Mouse (Mus musculus) lung, adult 18-20 months (tissue): Measurements from ENCODE around the gene Gm27027.

Experiments used
- DNase-seq, 2 experiments: peaks; one replicate each; pipeline ENCODE4 v3.0.0; 2022; ENCODE audit warnings: mixed read lengths in 2 of 2

Gene Gm27027

GRCm38 (mm10) chr2:93927701-93928437 is 68.3 kb downstream of the Gm27027 start:
- DNase-seq: no peak

GRCm38 (mm10) chr2:93926141-93926540 is 70.0 kb downstream of the Gm27027 start:
- no peak for DNase-seq

DNA sequence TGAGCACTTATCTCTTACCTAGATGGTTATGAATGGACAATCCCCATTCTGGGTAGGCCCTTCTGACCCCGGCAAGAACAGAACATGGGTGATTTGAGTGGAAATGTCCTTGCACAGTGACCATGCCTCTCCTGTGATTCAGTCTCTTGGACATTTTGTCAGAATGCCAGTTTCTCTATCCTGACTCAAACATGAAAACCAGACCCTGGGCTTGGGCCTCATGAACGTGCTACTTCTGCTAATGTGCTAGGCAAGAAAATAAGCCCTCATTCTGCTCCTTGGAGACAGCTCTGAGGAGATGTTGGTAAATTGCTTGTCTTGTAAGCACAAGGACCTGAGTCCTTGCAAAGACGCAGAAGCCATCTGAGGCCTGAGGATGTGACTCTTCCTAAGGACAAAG is 77.1 kb downstream of the Gm27027 start:
- no peak for DNase-seq

DNA sequence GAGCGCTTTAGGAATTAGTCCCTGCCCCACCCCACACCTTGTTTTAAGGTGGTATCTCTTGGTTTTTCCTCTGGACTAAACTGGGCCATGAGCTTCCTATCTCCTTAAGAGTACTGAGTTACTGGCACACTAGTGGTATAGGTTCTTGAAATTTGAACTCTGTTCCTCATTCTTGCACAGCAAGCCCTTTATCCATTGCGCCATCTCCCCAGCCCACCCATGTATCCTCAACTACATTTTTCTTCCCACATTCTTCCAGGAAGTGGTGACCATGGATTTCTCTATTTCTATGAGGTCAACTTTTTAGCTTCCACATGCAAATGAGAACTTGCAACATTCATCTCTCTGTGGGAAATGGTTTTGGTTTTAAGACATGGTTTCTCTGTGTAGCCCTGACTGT is 82.6 kb downstream of the Gm27027 start:
- no peak for DNase-seq

DNA sequence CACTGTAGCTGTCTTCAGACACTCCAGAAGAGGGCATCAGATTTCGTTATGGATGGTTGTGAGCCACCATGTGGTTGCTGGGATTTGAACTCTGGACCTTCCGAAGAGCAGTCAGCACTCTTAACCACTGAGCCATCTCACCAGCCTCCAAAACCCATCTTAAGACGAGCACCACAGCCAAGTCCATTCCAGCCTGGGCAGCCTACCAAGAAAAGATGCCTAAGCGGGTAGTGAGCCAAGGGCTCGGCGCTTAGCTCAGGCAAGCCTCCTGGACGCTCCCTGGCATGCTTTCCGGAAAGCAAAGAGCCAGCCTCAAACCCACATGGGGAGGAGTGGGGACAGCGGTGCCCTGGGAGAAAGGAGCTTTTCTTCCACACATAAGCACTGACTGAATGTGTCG is 84.2 kb downstream of the Gm27027 start:
- peak; percentile 32 to 48 for DNase-seq

GRCm38 (mm10) chr2:93909716-93910115 is 86.4 kb downstream of the Gm27027 start:
- peak in 1 of 2 experiments; percentile 54 for DNase-seq

DNA sequence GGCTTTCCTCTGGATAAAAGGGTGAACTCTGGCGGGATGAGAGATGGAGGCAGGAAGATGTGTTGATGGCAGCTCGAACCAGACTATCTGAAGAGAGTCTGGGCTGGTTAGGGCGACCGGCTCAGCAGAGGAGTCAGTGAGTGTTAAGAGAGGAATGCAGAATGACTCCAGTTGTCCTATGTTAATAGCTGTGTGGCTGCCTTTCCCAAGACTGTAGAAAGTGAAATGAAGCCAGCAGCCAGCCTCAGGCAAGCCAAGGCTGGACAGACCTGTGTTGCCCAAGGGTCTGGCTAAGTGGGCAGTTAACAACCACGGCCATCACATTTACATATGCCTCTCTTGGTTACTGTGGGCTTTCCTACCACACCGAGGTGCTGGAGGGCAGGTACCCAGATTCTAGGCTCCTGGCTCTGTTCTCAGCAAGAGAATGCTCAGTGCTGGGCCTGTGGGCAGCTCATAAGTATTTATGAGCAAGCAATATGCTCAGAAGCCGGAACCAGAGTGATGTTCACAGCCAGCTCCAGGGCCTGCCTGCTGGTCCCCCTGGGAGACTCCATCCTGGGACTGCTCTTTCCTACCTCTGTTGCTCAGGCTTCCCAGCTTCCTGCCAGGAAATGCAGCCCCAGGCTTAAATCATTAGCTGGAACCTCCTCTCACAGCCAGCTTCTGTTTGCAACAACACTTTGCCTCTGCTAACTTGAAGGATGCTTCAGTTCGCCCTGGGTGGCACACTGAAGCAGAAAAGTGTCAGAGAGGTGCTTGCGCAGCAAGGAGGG is 88.4 kb downstream of the Gm27027 start:
- no peak for DNase-seq
